Mouse (Mus musculus): ENCODE data around the gene Dnm3.

GRCm38 (mm10) chr1:161991846-161992245 is 486.0 kb downstream of the Dnm3 start:
- TF ChIP-seq POLR2A (IDR thresholded peaks at IDR 0.05; ENCODE audit: borderline replicate concordance, control insufficient read depth, low read depth, low read length) (no peak), CTCF (IDR thresholded peaks at IDR 0.05; ENCODE audit: control insufficient read depth, insufficient read depth, low read length) (no peak)
